Mouse (Mus musculus) gastrocnemius, adult 2 months (tissue): ENCODE results near the gene ccdc198. TPM values are rescaled to one million over a fixed set of nuclear protein-coding genes. Genes with fewer than 3 reads are reported as not detected.
A peak's percentile ranks its signal among the peaks of the same experiment; 100 is the strongest.
"Not testable (repeated sequence)": the region's sequence is repeated elsewhere in the genome, so short reads cannot be mapped to it uniquely, and the experiment has no call there.

ENCODE experiments used
- DNase-seq: peaks from one replicate; pipeline ENCODE4 v3.0.0; 2022
- H3K27ac ChIP-seq: fragments of 200-600 bp; 2 replicates; pipeline ENCODE4 v1.8.1; 2022; ENCODE audit warnings: mild to moderate bottlenecking
- H3K4me3 ChIP-seq: fragments of 200-600 bp; 2 replicates; pipeline ENCODE4 v1.8.1; 2022; ENCODE audit warnings: mild to moderate bottlenecking, moderate library complexity
- CTCF ChIP-seq: fragments of 200-600 bp; IDR thresholded peaks from 2 replicates; pipeline ENCODE4 v1.8.1; 2022; ENCODE audit warnings: antibody characterized with exemption, mild to moderate bottlenecking, moderate library complexity
- intact Hi-C: fragments of 180-260 bp; cut with DNase I; formaldehyde crosslinking; loops from one replicate; pipeline ENCODE4 v1.15.1; 2025
- long read RNA-seq, 2 experiments: library from polyadenylated mRNA; stranded (forward); transcript quantifications; one replicate each; pipeline ENCODE4 v2.0.0; 2021
- total RNA-seq, 2 experiments: library from RNA; stranded (reverse); gene quantifications; 2 replicates each; pipeline ENCODE4 v1.2.3; 2021

The ccdc198 gene
- total RNA-seq = not detected
- long read RNA-seq, experiment 1 = 0 reads
- long read RNA-seq, experiment 2 = 0 reads

- DNase-seq = no peak
- no peak for TF ChIP-seq CTCF
Measured at GRCm38 (mm10) chr14:49245126-49245714, at the start of gene ccdc198. ccdc198 (minus strand) TSS chr14:49245474.

GRCm38 (mm10) chr14:49293802-49294449 is 48.7 kb upstream of the ccdc198 start:
- Histone ChIP-seq H3K27ac (no peak overlapping the region), H3K4me3 (no peak overlapping the region)
- no peak for TF ChIP-seq CTCF
- no peak for DNase-seq
- intact Hi-C loops = no loop called here

More at GRCm38 (mm10) chr14:49245126-49245714, at the start of gene ccdc198:
- intact Hi-C loops = no loop called here
- H3K4me3 ChIP-seq = no peak within 1 kb of the TSS
- H3K27ac ChIP-seq = no peak within 1 kb of the TSS

GRCm38 (mm10) chr14:49290029-49290745 is 44.9 kb upstream of the ccdc198 start:
- no peak for DNase-seq
- no peak for TF ChIP-seq CTCF
- no peak overlapping the region for H3K27ac ChIP-seq
- intact Hi-C loops = no loop called here
- no peak overlapping the region for H3K4me3 ChIP-seq

- intact Hi-C loops = no loop called here
Measured at GRCm38 (mm10) chr14:49283784-49284655, 38.7 kb upstream of the ccdc198 start.

GRCm38 (mm10) chr14:49278880-49279279 is 33.6 kb upstream of the ccdc198 start:
- Histone ChIP-seq H3K4me3 (no peak overlapping the region), H3K27ac (no peak overlapping the region)
- DNase-seq = no peak
- no peak for TF ChIP-seq CTCF
- intact Hi-C loops = no loop called here

More at GRCm38 (mm10) chr14:49283784-49284655, 38.7 kb upstream of the ccdc198 start:
- no peak overlapping the region for H3K4me3 ChIP-seq
- TF ChIP-seq CTCF = no peak
- no peak overlapping the region for H3K27ac ChIP-seq
- no peak for DNase-seq

GRCm38 (mm10) chr14:49278479-49278878 is 33.2 kb upstream of the ccdc198 start:
- DNase-seq, intact Hi-C loops: not testable (repeated sequence)

GRCm38 (mm10) chr14:49277642-49278041 is 32.4 kb upstream of the ccdc198 start:
- H3K4me3 ChIP-seq = no peak overlapping the region
- no peak for TF ChIP-seq CTCF
- no peak for DNase-seq
- H3K27ac ChIP-seq = no peak overlapping the region
- intact Hi-C loops = no loop called here

More at GRCm38 (mm10) chr14:49278479-49278878, 33.2 kb upstream of the ccdc198 start:
- not testable (repeated sequence) for H3K27ac ChIP-seq, H3K4me3 ChIP-seq

- intact Hi-C loops = no loop called here
Measured at GRCm38 (mm10) chr14:49275376-49275775, 30.1 kb upstream of the ccdc198 start.

GRCm38 (mm10) chr14:49265286-49266002 is 20.2 kb upstream of the ccdc198 start:
- DNase-seq = no peak
- TF ChIP-seq CTCF = no peak
- intact Hi-C loops = no loop called here
- Histone ChIP-seq H3K4me3 (no peak overlapping the region), H3K27ac (no peak overlapping the region)

More at GRCm38 (mm10) chr14:49275376-49275775, 30.1 kb upstream of the ccdc198 start:
- no peak overlapping the region for H3K27ac ChIP-seq
- no peak for TF ChIP-seq CTCF
- no peak overlapping the region for H3K4me3 ChIP-seq
- no peak for DNase-seq

- no peak overlapping the region for H3K27ac ChIP-seq
- no peak for DNase-seq
- no peak overlapping the region for H3K4me3 ChIP-seq
- TF ChIP-seq CTCF = no peak
- intact Hi-C loops = no loop called here
Measured at GRCm38 (mm10) chr14:49241522-49241921, 3.8 kb downstream of the ccdc198 start.

- peak; percentile 51 for DNase-seq
Measured at GRCm38 (mm10) chr14:49238206-49238605, 7.1 kb downstream of the ccdc198 start.

More at GRCm38 (mm10) chr14:49238206-49238605, 7.1 kb downstream of the ccdc198 start:
- no peak overlapping the region for H3K4me3 ChIP-seq
- H3K27ac ChIP-seq = no peak overlapping the region
- peak; percentile 72 for TF ChIP-seq CTCF
- intact Hi-C loops = loop anchor here (5.0 kb wide), 2 partner anchors 494 to 549 kb away; no protein-coding TSS in a partner anchor
